Mouse (Mus musculus) small intestine, adult 2 months (tissue): Measurements from ENCODE around the gene Krt72. TPM values are rescaled to one million over a fixed set of nuclear protein-coding genes. Genes with fewer than 3 reads are reported as not detected.

Source experiments
- H3K27ac ChIP-seq: fragments of 200-500 bp; 2 replicates; pipeline ENCODE4 v1.5.1; 2012; ENCODE audit warnings: low read depth, low read length, control low read depth, inconsistent platforms; ENCODE audit not compliant: insufficient read depth
- H3K27me3 ChIP-seq: fragments of 200-500 bp; 2 replicates; pipeline ENCODE4 v1.6.1; 2012; ENCODE audit warnings: mild to moderate bottlenecking, moderate library complexity, low read length, inconsistent platforms; ENCODE audit not compliant: control insufficient read depth, insufficient read depth
- H3K36me3 ChIP-seq: fragments of 200-500 bp; 2 replicates; pipeline ENCODE4 v1.6.1; 2012; ENCODE audit warnings: mild to moderate bottlenecking, low read length, control low read depth, inconsistent platforms; ENCODE audit not compliant: control insufficient read depth, insufficient read depth
- H3K4me1 ChIP-seq: fragments of 200-500 bp; 2 replicates; pipeline ENCODE4 v1.6.1; 2012; ENCODE audit warnings: low read length, inconsistent platforms, mixed read lengths; ENCODE audit not compliant: control insufficient read depth, insufficient read depth, insufficient read length
- H3K4me3 ChIP-seq: fragments of 200-500 bp; 2 replicates; pipeline ENCODE4 v1.5.1; 2012; ENCODE audit warnings: low read depth, mild to moderate bottlenecking, control low read depth, inconsistent platforms, low read length, moderate library complexity
- CTCF ChIP-seq: fragments of 200-500 bp; IDR thresholded peaks from 2 replicates; pipeline ENCODE4 v1.5.1; 2012; ENCODE audit warnings: low read depth, mild to moderate bottlenecking, control low read depth, inconsistent platforms, low read length, moderate library complexity, mixed read lengths; ENCODE audit not compliant: insufficient replicate concordance, insufficient read length; ENCODE audit errors: extremely low read depth
- POLR2A ChIP-seq: fragments of 200-500 bp; IDR thresholded peaks from 2 replicates; pipeline ENCODE4 v1.6.1; 2012; ENCODE audit warnings: low read depth, mild to moderate bottlenecking, control low read depth, inconsistent platforms, low read length, moderate library complexity
- WGBS: fragments of 180-500 bp; shearing (Covaris S2); methylation state at CpG from one replicate; pipeline ENCODE4 v1.1.7; 2018; 5-methylcytosine and 5-hydroxymethylcytosine counted together
- polyA plus RNA-seq: library from polyadenylated mRNA; depleted of rRNA; stranded (reverse); fragments of >200 nt; gene quantifications from 2 replicates; pipeline ENCODE4 v1.2.3, GENCODE M21; 2012; rRNA removed

Gene Krt72
- polyA plus RNA-seq = not detected in 2 replicates

- Histone ChIP-seq H3K27ac (no peak within 1 kb of the TSS), H3K27me3 (no peaks in the 10 kb centered on the region), H3K4me3 (no peak within 1 kb of the TSS), H3K36me3 (no peaks in the 10 kb centered on the region), H3K4me1 (no peaks in the 10 kb centered on the region)
- 90% methylated on average over 18 of the region's 18 CpGs for WGBS
- TF ChIP-seq CTCF = no peak
- TF ChIP-seq POLR2A = no peak
Observed at GRCm38 (mm10) chr15:101786360-101786759, at the start of gene Krt72. TSS of gene Krt72 (minus strand) at chr15:101786460.

- WGBS = 39% methylated on average over 5 of the region's 5 CpGs
- Histone ChIP-seq H3K27ac (no peak overlapping the region), H3K27me3 (0 out of 2 replicates have a peak, but pooled peaks cover 3% of the 10 kb centered on the region), H3K4me1 (no peaks in the 10 kb centered on the region), H3K4me3 (no peak overlapping the region), H3K36me3 (no peaks in the 10 kb centered on the region)
- TF ChIP-seq POLR2A = no peak
- TF ChIP-seq CTCF = no peak
Observed at GRCm38 (mm10) chr15:101834784-101835328, 48.6 kb upstream of the Krt72 start.

- Histone ChIP-seq H3K36me3 (no peaks in the 10 kb centered on the region), H3K27ac (no peak overlapping the region), H3K4me1 (no peaks in the 10 kb centered on the region), H3K27me3 (0 out of 2 replicates have a peak, but pooled peaks cover 3% of the 10 kb centered on the region), H3K4me3 (no peak overlapping the region)
- TF ChIP-seq CTCF (no peak), POLR2A (no peak)
- WGBS = 44% methylated on average over 6 of the region's 6 CpGs
Observed at GRCm38 (mm10) chr15:101833131-101833530, 46.9 kb upstream of the Krt72 start.

GRCm38 (mm10) chr15:101829441-101829840 lies 43.2 kb upstream of the Krt72 start:
- WGBS = 57% methylated on average over 5 of the region's 5 CpGs
- Histone ChIP-seq H3K4me3 (no peak overlapping the region), H3K27ac (no peak overlapping the region), H3K27me3 (no peaks in the 10 kb centered on the region), H3K36me3 (no peaks in the 10 kb centered on the region), H3K4me1 (no peaks in the 10 kb centered on the region)
- TF ChIP-seq POLR2A (no peak), CTCF (no peak)

GRCm38 (mm10) chr15:101821786-101822185 lies 35.5 kb upstream of the Krt72 start:
- Histone ChIP-seq H3K36me3 (no peaks in the 10 kb centered on the region), H3K4me3 (no peak overlapping the region), H3K4me1 (no peaks in the 10 kb centered on the region), H3K27me3 (no peaks in the 10 kb centered on the region), H3K27ac (no peak overlapping the region)
- no peak for TF ChIP-seq CTCF
- TF ChIP-seq POLR2A = no peak
- 18% methylated on average over 3 of the region's 3 CpGs for WGBS

GRCm38 (mm10) chr15:101817875-101818274 lies 31.6 kb upstream of the Krt72 start, which contains the start of gene Krt2:
TSS of gene Krt2 (minus strand) at chr15:101818169.
- Histone ChIP-seq H3K4me1 (no peaks in the 10 kb centered on the region), H3K27me3 (no peaks in the 10 kb centered on the region)
- TF ChIP-seq POLR2A (no peak), CTCF (no peak)

GRCm38 (mm10) chr15:101803052-101803822 lies 17.0 kb upstream of the Krt72 start:
- no peaks in the 10 kb centered on the region; the same call in 1 of the 2 replicates for H3K27me3 ChIP-seq
- no peak overlapping the region for H3K4me3 ChIP-seq
- TF ChIP-seq CTCF = no peak
- TF ChIP-seq POLR2A = no peak
- no peak overlapping the region for H3K27ac ChIP-seq
- WGBS = 77% methylated on average over 11 of the region's 11 CpGs
- H3K4me1 ChIP-seq = no peaks in the 10 kb centered on the region
- no peaks in the 10 kb centered on the region for H3K36me3 ChIP-seq

More at GRCm38 (mm10) chr15:101817875-101818274, 31.6 kb upstream of the Krt72 start, which contains the start of gene Krt2:
- H3K27ac ChIP-seq = no peak within 1 kb of the TSS
- H3K36me3 ChIP-seq = no peaks in the 10 kb centered on the region
- no peak within 1 kb of the TSS for H3K4me3 ChIP-seq
- 66% methylated on average over 16 of the region's 16 CpGs for WGBS
